9 mouse cellular contexts compared by ENCODE assay signal in the genomic region with DNA sequence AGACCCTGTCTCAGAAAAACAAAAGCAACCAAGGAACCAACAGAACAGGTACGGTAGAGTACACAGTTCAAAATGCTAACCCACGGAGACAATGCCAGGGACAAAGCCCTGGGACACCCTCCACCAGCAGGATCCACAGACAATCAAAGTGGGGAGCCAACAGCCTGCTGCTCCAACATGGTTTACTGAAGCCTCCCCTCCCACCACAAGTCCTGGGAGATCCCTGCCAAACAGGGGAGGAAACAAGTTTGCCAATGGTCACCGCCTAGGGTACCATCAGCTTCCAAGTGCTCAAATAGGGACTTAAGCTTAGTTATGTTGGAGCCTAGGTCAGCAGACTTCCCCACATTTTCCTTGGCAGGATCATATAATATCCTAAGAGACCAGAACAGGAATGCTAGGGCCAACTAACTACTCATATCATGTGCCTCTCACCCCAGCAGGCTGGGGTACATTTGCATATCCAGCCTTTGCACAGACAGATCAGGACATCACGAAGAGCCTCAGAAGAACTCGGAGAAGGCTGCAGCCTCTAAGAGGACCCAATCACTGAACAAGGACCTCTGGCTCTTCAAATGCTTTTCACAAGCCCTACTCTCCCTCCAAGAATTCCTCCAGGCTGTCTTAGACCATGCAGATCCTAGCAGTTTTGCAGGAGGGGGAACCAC. TPM values are rescaled to one million over a fixed set of nuclear protein-coding genes. Genes with fewer than 3 reads are reported as not detected.
A peak's percentile ranks its signal among the peaks of the same experiment; 100 is the strongest.
DNase-seq lines count a peak whose midpoint lies in the region; ATAC-seq and TF ChIP-seq lines count a peak whose summit lies in the region.
"Had no signal": no experiment of that assay in that cellular context is flagged by ENCODE, and none has a peak within 500 bp of the region (broad histone marks: within the 10 kb centered on the region; RNA-seq: fewer than 3 reads in every experiment).

No protein-coding gene starts in this region.

- H3K4me2 ChIP-seq in kidney, embryonic 14.5 days (replicated peaks; ENCODE audit: low read depth, low read length): peak overlapping the region; percentile 29; the same call in 1 of the 2 replicates
- peak overlapping the region; percentile 26 for H3K4me2 ChIP-seq in hindbrain, embryonic 14.5 days (replicated peaks)
- peak overlapping the region; percentile 36 for H3K4me2 ChIP-seq in midbrain, embryonic 14.5 days (ENCODE audit: low read length)

- DNase-seq in kidney, adult 11 months: no peak
- DNase-seq in hindbrain, embryonic 14.5 days (ENCODE audit: low spot score): no peak
- no peak for DNase-seq in midbrain, embryonic 14.5 days
- no peak for DNase-seq in gastrocnemius, postnatal 14 days
- no peak for DNase-seq in cerebellum, postnatal 10 days
- no peak for DNase-seq in frontal cortex, postnatal 14 days (ENCODE audit: low spot score in 2 of 2)
- DNase-seq: retina, postnatal 1 day had no signal

- no peak for TF ChIP-seq CTCF in bone marrow macrophage, adult 2 months (IDR thresholded peaks at IDR 0.05; ENCODE audit: low read depth, low read length)

- H3K27ac ChIP-seq in kidney, embryonic 14.5 days (ENCODE audit: low read depth, low read length): peak overlapping the region; percentile 66; the same call in 1 of the 2 replicates
- peak overlapping the region; percentile 82 for H3K27ac ChIP-seq in bone marrow macrophage, adult 2 months (ENCODE audit: insufficient read depth, low read depth, low read length)
- H3K27ac ChIP-seq in hindbrain, embryonic 14.5 days: peak overlapping the region; percentile 47; the same call in 1 of the 2 replicates
- H3K27ac ChIP-seq in midbrain, embryonic 14.5 days (replicated peaks; ENCODE audit: low read depth, low read length): peak overlapping the region; percentile 49; the same call in 1 of the 2 replicates

- H3K9me3 ChIP-seq in kidney, embryonic 14.5 days (ENCODE audit: control insufficient read depth, low read length): no peaks in the 10 kb centered on the region
- no peaks in the 10 kb centered on the region for H3K9me3 ChIP-seq in hindbrain, embryonic 14.5 days (ENCODE audit: control insufficient read depth, low read length)
- no peaks in the 10 kb centered on the region for H3K9me3 ChIP-seq in midbrain, embryonic 14.5 days (ENCODE audit: control insufficient read depth, low read length)

- intact Hi-C loops in gastrocnemius, postnatal 14 days (cut with DNase I; ENCODE audit: low total_unique reads): loop anchor here (5.0 kb wide), 1 partner anchor 47 kb away; no protein-coding TSS in a partner anchor

- no peak for TF ChIP-seq POLR2A in bone marrow macrophage, adult 2 months (IDR thresholded peaks at IDR 0.05; ENCODE audit: borderline replicate concordance, low read depth, low read length)

- H3K9ac ChIP-seq in kidney, embryonic 14.5 days (ENCODE audit: low read depth, low read length): peak overlapping the region; percentile 28; the same call in 1 of the 2 replicates
- H3K9ac ChIP-seq in hindbrain, embryonic 14.5 days: peak overlapping the region; percentile 48
- peak overlapping the region; percentile 36; the same call in 1 of the 2 replicates for H3K9ac ChIP-seq in midbrain, embryonic 14.5 days (replicated peaks; ENCODE audit: low read length)

- 74% methylated on average over 5 of the region's 5 CpGs for WGBS in kidney, embryonic 14.5 days
- WGBS in hindbrain, embryonic 14.5 days: 67% methylated on average over 5 of the region's 5 CpGs
- WGBS in midbrain, embryonic 14.5 days: 69% methylated on average over 5 of the region's 5 CpGs

- peaks cover 12% of the 10 kb centered on the region for H3K36me3 ChIP-seq in kidney, embryonic 14.5 days (ENCODE audit: control insufficient read depth, insufficient read depth, low read length)
- H3K36me3 ChIP-seq in hindbrain, embryonic 14.5 days (replicated peaks; ENCODE audit: control insufficient read depth, insufficient read depth): peaks cover 15% of the 10 kb centered on the region
- peaks cover 11% of the 10 kb centered on the region; the same call in 1 of the 2 replicates for H3K36me3 ChIP-seq in midbrain, embryonic 14.5 days (ENCODE audit: control insufficient read depth, insufficient read depth, low read length)

- ATAC-seq in kidney, embryonic 14.5 days (ENCODE audit: low FRiP score, low TSS enrichment): no peak
- ATAC-seq in hindbrain, embryonic 14.5 days (ENCODE audit: low FRiP score): no peak
- ATAC-seq in midbrain, embryonic 14.5 days (ENCODE audit: low FRiP score, low TSS enrichment): no peak

- peak overlapping the region; percentile 2; the same call in 1 of the 2 replicates for H3K4me3 ChIP-seq in kidney, embryonic 14.5 days (ENCODE audit: low read length)
- peak overlapping the region; percentile 44 for H3K4me3 ChIP-seq in bone marrow macrophage, adult 2 months (ENCODE audit: insufficient read depth, low read length)
- H3K4me3 ChIP-seq in hindbrain, embryonic 14.5 days (replicated peaks; ENCODE audit: low read length): no peak overlapping the region
- no peak overlapping the region for H3K4me3 ChIP-seq in midbrain, embryonic 14.5 days (replicated peaks; ENCODE audit: low read depth, low read length)

- no peaks in the 10 kb centered on the region for H3K27me3 ChIP-seq in kidney, embryonic 14.5 days (ENCODE audit: control insufficient read depth, insufficient read depth, low read length)
- H3K27me3 ChIP-seq in hindbrain, embryonic 14.5 days (ENCODE audit: control insufficient read depth, insufficient read depth, low read length): no peaks in the 10 kb centered on the region
- H3K27me3 ChIP-seq in midbrain, embryonic 14.5 days (ENCODE audit: control insufficient read depth, insufficient read depth, low read length): no peaks in the 10 kb centered on the region

- peaks cover 71% of the 10 kb centered on the region for H3K4me1 ChIP-seq in kidney, embryonic 14.5 days (ENCODE audit: control insufficient read depth, insufficient read depth, low read length)
- peaks cover 66% of the 10 kb centered on the region for H3K4me1 ChIP-seq in bone marrow macrophage, adult 2 months (ENCODE audit: control insufficient read depth, insufficient read depth, low read length)
- peaks cover 71% of the 10 kb centered on the region for H3K4me1 ChIP-seq in hindbrain, embryonic 14.5 days (replicated peaks; ENCODE audit: control insufficient read depth, insufficient read depth, low read length)
- H3K4me1 ChIP-seq in midbrain, embryonic 14.5 days (ENCODE audit: control insufficient read depth, insufficient read depth, low read length): peaks cover 69% of the 10 kb centered on the region

RNA-seq across cellular contexts. Expression of a gene that starts 13.6 kb away (rescaled TPM):
- polyA plus RNA-seq in kidney, embryonic 14.5 days (2014; fragmentation: Nextera tagmentation; extraction: Ambion mirVana): 24.3 and 26.1 TPM in 2 replicates
- polyA plus RNA-seq in bone marrow macrophage, adult 2 months (2012; ENCODE audit: insufficient read depth, insufficient read length, missing spikeins): 125 and 126 TPM in 2 replicates
- polyA plus RNA-seq in hindbrain, embryonic 14.5 days (2014; fragmentation: Nextera tagmentation; extraction: Ambion mirVana): 41.0 and 43.1 TPM in 2 replicates
- polyA plus RNA-seq in midbrain, embryonic 14.5 days (2014; fragmentation: Nextera tagmentation; extraction: Ambion mirVana): 40.0 and 41.9 TPM in 2 replicates
- total RNA-seq in gastrocnemius, postnatal 14 days (2021): 10 to 100 TPM; 14.5 to 19.3 TPM

RNA-seq across cellular contexts. Expression of a gene that starts 19.2 kb away (rescaled TPM):
- not detected in 2 replicates for polyA plus RNA-seq in kidney, embryonic 14.5 days (2014; fragmentation: Nextera tagmentation; extraction: Ambion mirVana)
- not detected in 2 replicates for polyA plus RNA-seq in bone marrow macrophage, adult 2 months (2012; ENCODE audit: insufficient read depth, insufficient read length, missing spikeins)
- polyA plus RNA-seq in hindbrain, embryonic 14.5 days (2014; fragmentation: Nextera tagmentation; extraction: Ambion mirVana): not detected in 2 replicates
- not detected in 2 replicates for polyA plus RNA-seq in midbrain, embryonic 14.5 days (2014; fragmentation: Nextera tagmentation; extraction: Ambion mirVana)
- not detected for total RNA-seq in gastrocnemius, postnatal 14 days (2021)

RNA-seq across cellular contexts. Expression of a gene that starts 33.7 kb away (rescaled TPM):
- not detected in 2 replicates for polyA plus RNA-seq in kidney, embryonic 14.5 days (2014; fragmentation: Nextera tagmentation; extraction: Ambion mirVana)
- polyA plus RNA-seq in bone marrow macrophage, adult 2 months (2012; ENCODE audit: insufficient read depth, insufficient read length, missing spikeins): not detected in 2 replicates
- 0.51 TPM in 1 of 2 replicates, not detected in the other for polyA plus RNA-seq in hindbrain, embryonic 14.5 days (2014; fragmentation: Nextera tagmentation; extraction: Ambion mirVana)
- polyA plus RNA-seq in midbrain, embryonic 14.5 days (2014; fragmentation: Nextera tagmentation; extraction: Ambion mirVana): 0.74 and 0.96 TPM in 2 replicates
- total RNA-seq in gastrocnemius, postnatal 14 days (2021): not detected

RNA-seq across cellular contexts. Expression of a gene that starts 43.7 kb away (rescaled TPM):
- not detected in 2 replicates for polyA plus RNA-seq in kidney, embryonic 14.5 days (2014; fragmentation: Nextera tagmentation; extraction: Ambion mirVana)
- polyA plus RNA-seq in bone marrow macrophage, adult 2 months (2012; ENCODE audit: insufficient read depth, insufficient read length, missing spikeins): not detected in 2 replicates
- polyA plus RNA-seq in hindbrain, embryonic 14.5 days (2014; fragmentation: Nextera tagmentation; extraction: Ambion mirVana): not detected in 2 replicates
- not detected in 2 replicates for polyA plus RNA-seq in midbrain, embryonic 14.5 days (2014; fragmentation: Nextera tagmentation; extraction: Ambion mirVana)
- not detected for total RNA-seq in gastrocnemius, postnatal 14 days (2021)

RNA-seq across cellular contexts. Expression of a gene that starts 47.9 kb away (rescaled TPM):
- polyA plus RNA-seq in kidney, embryonic 14.5 days (2014; fragmentation: Nextera tagmentation; extraction: Ambion mirVana): 0.08 and 0.11 TPM in 2 replicates
- polyA plus RNA-seq in bone marrow macrophage, adult 2 months (2012; ENCODE audit: insufficient read depth, insufficient read length, missing spikeins): not detected in 2 replicates
- 0.10 and 0.24 TPM in 2 replicates for polyA plus RNA-seq in hindbrain, embryonic 14.5 days (2014; fragmentation: Nextera tagmentation; extraction: Ambion mirVana)
- polyA plus RNA-seq in midbrain, embryonic 14.5 days (2014; fragmentation: Nextera tagmentation; extraction: Ambion mirVana): 0.08 TPM in 1 of 2 replicates, not detected in the other
- total RNA-seq in gastrocnemius, postnatal 14 days (2021): under 1 TPM; 0.16 to 0.37 TPM

Comparison
In these comparisons a context has a peak if more than half of its experiments do, and no peak if none do; other contexts are left out.
1. H3K4me3 ChIP-seq: peak in kidney, embryonic 14.5 days (single experiment) and bone marrow macrophage, adult 2 months (single experiment); none in hindbrain, embryonic 14.5 days (single experiment) and midbrain, embryonic 14.5 days (single experiment).
2. Peak in every context shown above with its lines, with median percentiles within 50 percentile points of each other: H3K27ac ChIP-seq, H3K4me2 ChIP-seq and H3K9ac ChIP-seq.